Mouse (Mus musculus) megakaryocyte, embryonic 14.5 days (primary cell): ENCODE measurements around the gene Rbm6.

Experiments
- FLI1 ChIP-seq: IDR thresholded peaks from 2 replicates; pipeline ENCODE4 v1.6.1; 2012; ENCODE audit warnings: low read length, inconsistent platforms, mixed read lengths
- GATA1 ChIP-seq: IDR thresholded peaks from 3 replicates; pipeline ENCODE4 v1.6.1; 2012; ENCODE audit warnings: mixed read lengths, low read length, inconsistent platforms, borderline replicate concordance

GRCm38 (mm10) chr9:107872350-107873098 is 513 bp downstream of the Rbm6 start:
- no peak for TF ChIP-seq GATA1
- TF ChIP-seq FLI1: no peak
